Comparison of ENCODE assay signal across 23 mouse cellular contexts in the genomic region with DNA sequence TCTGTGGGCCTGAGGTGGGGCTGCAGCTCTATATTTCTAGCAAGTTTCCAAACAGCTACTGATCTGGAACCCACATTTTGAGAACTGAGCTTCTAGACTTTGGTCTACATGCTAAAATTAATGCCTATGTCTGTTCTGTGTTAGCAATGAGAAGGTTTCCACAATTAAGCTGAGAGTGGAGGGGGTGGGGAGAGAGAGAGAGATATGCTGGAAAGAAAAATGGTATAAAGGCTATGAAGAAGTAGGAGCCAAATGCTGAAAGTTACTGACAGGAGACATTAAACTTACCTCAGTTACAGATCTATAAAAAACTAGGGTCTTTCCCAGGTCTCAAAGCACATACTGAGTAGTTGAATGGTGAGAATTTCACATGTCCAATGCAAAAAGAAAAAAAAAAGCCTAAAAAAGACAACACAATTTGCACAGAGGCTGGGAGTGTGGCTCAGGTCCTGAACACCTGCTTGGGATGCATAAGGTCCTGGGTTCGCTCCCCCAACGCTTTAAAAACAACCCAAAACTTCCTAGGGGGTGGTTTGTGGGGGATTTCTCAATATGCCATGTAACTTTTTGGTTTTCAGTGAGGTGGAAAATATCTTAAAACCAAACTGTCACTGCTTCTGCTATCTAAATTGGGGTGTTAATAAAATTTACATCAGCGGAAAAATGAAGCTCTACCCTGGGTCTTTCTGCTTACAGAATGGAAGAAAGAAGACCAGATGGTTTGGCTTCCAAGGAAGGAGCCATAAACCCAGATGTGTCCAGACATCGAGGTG.
"Had no signal": no experiment of that assay in that cellular context is flagged by ENCODE, and none has a peak within 500 bp of the region (broad histone marks: within the 10 kb centered on the region; RNA-seq: fewer than 3 reads in every experiment).

No protein-coding gene starts in this region.

- H3K27me3 ChIP-seq: heart, embryonic 12.5 days had no signal

- H3K9ac ChIP-seq: heart, embryonic 12.5 days; hindbrain, embryonic 12.5 days; hindbrain, embryonic 14.5 days; kidney, embryonic 15.5 days; limb, embryonic 13.5 days; limb, embryonic 15.5 days; liver, embryonic 12.5 days had no signal

- H3K36me3 ChIP-seq: heart, embryonic 10.5 days; heart, embryonic 12.5 days; hindbrain, embryonic 10.5 days; hindbrain, embryonic 12.5 days; kidney, embryonic 15.5 days; limb, embryonic 13.5 days; limb, embryonic 15.5 days; liver, embryonic 12.5 days had no signal

- DNase-seq: gastrocnemius, adult 2 months; gastrocnemius, postnatal 10 days; gastrocnemius, postnatal 25 days; heart, adult 11 months; heart, postnatal 10 days; heart, postnatal 4 days; kidney, adult 11 months; kidney, adult 2 months; kidney, adult 9 months; kidney, postnatal 14 days; layer of hippocampus, adult 9-11 months; left cerebral cortex, postnatal 4 days had no signal

- H3K27ac ChIP-seq: gastrocnemius, adult 2 months; heart, embryonic 10.5 days; hindbrain, embryonic 10.5 days; hindbrain, embryonic 12.5 days; hindbrain, embryonic 14.5 days; kidney, embryonic 15.5 days; kidney, postnatal 0 days; left cerebral cortex, adult 2 months; limb, embryonic 13.5 days; limb, embryonic 15.5 days; liver, embryonic 12.5 days had no signal

- H3K4me2 ChIP-seq: heart, embryonic 12.5 days; hindbrain, embryonic 12.5 days; hindbrain, embryonic 14.5 days; kidney, embryonic 15.5 days; limb, embryonic 13.5 days; limb, embryonic 15.5 days; liver, embryonic 12.5 days had no signal

- H3K9me3 ChIP-seq: heart, embryonic 10.5 days; heart, embryonic 12.5 days; hindbrain, embryonic 10.5 days; hindbrain, embryonic 12.5 days; kidney, embryonic 15.5 days; limb, embryonic 13.5 days; limb, embryonic 15.5 days; liver, embryonic 12.5 days had no signal

- H3K4me3 ChIP-seq: gastrocnemius, adult 2 months; heart, embryonic 10.5 days; heart, embryonic 12.5 days; hindbrain, embryonic 10.5 days; hindbrain, embryonic 12.5 days; kidney, embryonic 15.5 days; left cerebral cortex, adult 2 months; limb, embryonic 13.5 days; limb, embryonic 15.5 days; liver, embryonic 12.5 days had no signal
